Mouse (Mus musculus) olfactory bulb, adult 2 months (tissue): ENCODE measurements around the gene Ccdc87.

Experiments
- CTCF ChIP-seq: fragments of 200-500 bp; IDR thresholded peaks from 2 replicates; pipeline ENCODE4 v1.5.1; 2012; ENCODE audit warnings: low read depth, mild to moderate bottlenecking, low read length, moderate library complexity; ENCODE audit not compliant: insufficient read depth
- POLR2A ChIP-seq: fragments of 200-500 bp; IDR thresholded peaks from 2 replicates; pipeline ENCODE4 v1.6.1; 2012; ENCODE audit warnings: mild to moderate bottlenecking, low read depth, low read length, moderate library complexity; ENCODE audit not compliant: insufficient read depth

DNA sequence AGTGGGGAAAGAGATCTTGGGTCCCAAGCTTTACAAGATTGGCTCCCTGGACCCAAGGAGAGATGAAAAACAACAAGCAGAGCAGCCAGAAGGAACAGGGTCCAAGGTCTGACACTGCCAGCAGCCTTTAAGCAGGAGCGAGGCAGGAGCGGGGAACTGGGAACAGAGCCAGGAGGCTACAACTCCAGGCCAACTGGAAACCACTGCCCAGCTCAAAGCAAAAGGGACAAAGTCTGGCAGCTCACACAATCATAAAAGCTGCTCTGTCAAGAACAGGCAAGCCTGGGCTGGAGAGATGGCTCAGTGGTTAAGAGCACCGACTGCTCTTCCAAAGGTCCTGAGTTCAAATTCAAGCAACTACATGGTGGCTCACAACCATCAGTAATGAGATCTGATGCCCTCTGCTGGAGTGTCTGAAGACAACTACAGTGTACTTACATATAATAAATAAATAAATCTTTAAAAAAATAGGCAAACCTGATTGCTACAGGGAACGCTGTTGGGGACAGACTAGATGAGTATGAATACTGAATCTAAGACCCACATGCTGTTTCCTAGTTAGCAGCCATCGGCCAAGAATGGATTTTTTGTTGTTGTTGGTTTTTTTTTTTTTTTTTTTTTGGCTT is 18.4 kb upstream of the Ccdc87 start:
- TF ChIP-seq CTCF (no peak), POLR2A (no peak)
